ENCODE assay signal across 9 mouse cellular contexts in the genomic region with DNA sequence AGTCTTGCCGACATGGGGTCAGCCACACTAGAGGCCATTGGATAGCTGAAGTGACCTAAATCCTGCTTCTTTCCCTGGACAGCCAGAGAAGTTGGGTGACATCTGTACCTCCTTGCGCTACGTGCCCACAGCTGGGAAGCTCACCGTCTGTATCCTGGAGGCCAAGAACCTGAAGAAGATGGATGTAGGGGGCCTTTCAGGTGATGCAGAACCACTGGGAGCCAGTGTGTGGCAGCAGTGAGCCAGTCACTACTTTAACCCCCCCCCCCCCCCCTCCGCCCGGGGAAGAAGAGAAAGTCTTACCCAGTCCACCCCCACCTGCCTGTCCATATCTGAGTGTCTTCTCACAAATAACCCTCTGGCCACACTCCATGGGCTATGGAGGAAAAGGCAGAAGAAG.
DNase-seq lines count a peak whose midpoint lies in the region; ATAC-seq and TF ChIP-seq lines count a peak whose summit lies in the region.
"Had no signal": no experiment of that assay in that cellular context is flagged by ENCODE, and none has a peak within 500 bp of the region (broad histone marks: within the 10 kb centered on the region; RNA-seq: fewer than 3 reads in every experiment).

No protein-coding gene starts in this region.

- WGBS in cerebellum, adult 2 months = 48% methylated on average over 5 of the region's 6 CpGs
- 44% methylated on average over 6 of the region's 6 CpGs for WGBS in liver, adult 2 months
- WGBS in liver, embryonic 12.5 days (ENCODE audit: insufficient replicate concordance) = 40% methylated on average over 6 of the region's 6 CpGs
- WGBS in forebrain, embryonic 10.5 days = 71% methylated on average over 6 of the region's 6 CpGs

- H3K79me2 ChIP-seq in liver, adult 2 months (ENCODE audit: control insufficient read depth, insufficient read depth, low read length) = no peaks in the 10 kb centered on the region

- DNase-seq in cerebellum, adult 2 months = no peak
- no peak for DNase-seq in cerebellum, adult 9-10 months
- DNase-seq in liver, adult 2 months (ENCODE audit: extremely low read depth, low read depth, low spot score) = no peak
- DNase-seq in c-Kit-positive CD71-positive TER-119-positive erythroid progenitor cells, embryonic 14.5 days (ENCODE audit: low spot score) = peak; percentile 30
- DNase-seq in layer of hippocampus, adult 18-20 months (ENCODE audit: low spot score in 2 of 2) = no peak
- no peak for DNase-seq in forebrain, embryonic 10.5 days (ENCODE audit: extremely low spot score, low spot score)

- no peaks in the 10 kb centered on the region for H3K9me3 ChIP-seq in liver, embryonic 12.5 days (replicated peaks)
- no peaks in the 10 kb centered on the region for H3K9me3 ChIP-seq in forebrain, embryonic 10.5 days
- H3K9me3 ChIP-seq: megakaryocyte, embryonic 14.5 days had no signal

- peak; percentile 63 for TF ChIP-seq CTCF in cerebellum, adult 2 months (IDR thresholded peaks at IDR 0.05; ENCODE audit: borderline replicate concordance, insufficient read depth, low read depth, low read length)
- peak; percentile 69 for TF ChIP-seq CTCF in liver, adult 2 months (IDR thresholded peaks at IDR 0.05; ENCODE audit: low read depth, low read length)

- H3K4me3 ChIP-seq in cerebellum, adult 2 months (replicated peaks; ENCODE audit: insufficient read depth, low read depth, low read length) = no peak overlapping the region
- no peak overlapping the region for H3K4me3 ChIP-seq in liver, adult 2 months (ENCODE audit: insufficient read depth, low read depth, low read length)
- H3K4me3 ChIP-seq in liver, embryonic 12.5 days = no peak overlapping the region
- no peak overlapping the region for H3K4me3 ChIP-seq in forebrain, embryonic 10.5 days
- H3K4me3 ChIP-seq: megakaryocyte, embryonic 14.5 days had no signal

- no peak overlapping the region for H3K9ac ChIP-seq in liver, adult 2 months (ENCODE audit: low read depth, low read length)
- no peak overlapping the region for H3K9ac ChIP-seq in liver, embryonic 12.5 days

- H3K27ac ChIP-seq in cerebellum, adult 2 months (ENCODE audit: insufficient read depth, low read length) = no peak overlapping the region
- H3K27ac ChIP-seq in liver, adult 2 months (replicated peaks; ENCODE audit: insufficient read depth, low read depth, low read length) = no peak overlapping the region
- H3K27ac ChIP-seq in liver, embryonic 12.5 days = no peak overlapping the region
- H3K27ac ChIP-seq in forebrain, embryonic 10.5 days = no peak overlapping the region

- ATAC-seq in liver, embryonic 12.5 days = no peak
- peak; percentile 45; the same call in 1 of the 2 replicates for ATAC-seq in megakaryocyte, adult 5-6 weeks (ENCODE audit: poor library complexity, severe bottlenecking)

- no peaks in the 10 kb centered on the region for H3K36me3 ChIP-seq in liver, adult 2 months (ENCODE audit: control insufficient read depth, insufficient read depth, low read length)
- H3K36me3 ChIP-seq in liver, embryonic 12.5 days = no peaks in the 10 kb centered on the region
- H3K36me3 ChIP-seq in forebrain, embryonic 10.5 days (replicated peaks) = 0 out of 2 replicates have a peak, but pooled peaks cover 3% of the 10 kb centered on the region

- H3K27me3 ChIP-seq in cerebellum, adult 2 months (ENCODE audit: control insufficient read depth, insufficient read depth, low read length) = no peaks in the 10 kb centered on the region
- H3K27me3 ChIP-seq in liver, adult 2 months (ENCODE audit: control insufficient read depth, insufficient read depth, low read length) = no peaks in the 10 kb centered on the region
- peaks cover 20% of the 10 kb centered on the region; the same call in 1 of the 2 replicates for H3K27me3 ChIP-seq in liver, embryonic 12.5 days (replicated peaks)
- peaks cover 30% of the 10 kb centered on the region for H3K27me3 ChIP-seq in forebrain, embryonic 10.5 days (ENCODE audit: poor library complexity, severe bottlenecking)

- no peak for TF ChIP-seq POLR2A in cerebellum, adult 2 months (IDR thresholded peaks at IDR 0.05; ENCODE audit: borderline replicate concordance, insufficient read depth, low read length)
- no peak for TF ChIP-seq POLR2A in liver, adult 2 months (IDR thresholded peaks at IDR 0.05; ENCODE audit: extremely low read depth, insufficient read depth, low read length)

- H3K4me2 ChIP-seq in liver, embryonic 12.5 days = no peak overlapping the region

- peaks cover 9% of the 10 kb centered on the region for H3K4me1 ChIP-seq in cerebellum, adult 2 months (ENCODE audit: control insufficient read depth, insufficient read depth, low read length)
- no peaks in the 10 kb centered on the region for H3K4me1 ChIP-seq in liver, adult 2 months (ENCODE audit: control insufficient read depth, insufficient read depth, low read length)
- peaks cover 60% of the 10 kb centered on the region for H3K4me1 ChIP-seq in liver, embryonic 12.5 days
- H3K4me1 ChIP-seq in forebrain, embryonic 10.5 days = peaks cover 8% of the 10 kb centered on the region
